7 mouse cellular contexts compared by ENCODE assay signal in genomic region chr13:90885856-90886532, GRCm38 (mm10). TPM values are rescaled to one million over a fixed set of nuclear protein-coding genes. Genes with fewer than 3 reads are reported as not detected.
DNase-seq lines count a peak whose midpoint lies in the region; ATAC-seq and TF ChIP-seq lines count a peak whose summit lies in the region.

No protein-coding gene starts in this region.

- no peak for TF ChIP-seq POLR2A in lung, adult 2 months (IDR thresholded peaks at IDR 0.05; ENCODE audit: borderline replicate concordance, extremely low read depth, low read depth, low read length)

- no peaks in the 10 kb centered on the region for H3K27me3 ChIP-seq in erythroblast, embryonic 14.5 days (ENCODE audit: control insufficient read depth)

- peak overlapping the region; percentile 51 for H3K4me3 ChIP-seq in erythroblast, embryonic 14.5 days (replicated peaks)
- no peak overlapping the region for H3K4me3 ChIP-seq in lung, adult 2 months (replicated peaks; ENCODE audit: extremely low read depth, low read depth, low read length)

- TF ChIP-seq CTCF in lung, adult 2 months (IDR thresholded peaks at IDR 0.05; ENCODE audit: insufficient read depth, low read length): no peak

- H3K36me3 ChIP-seq in erythroblast, embryonic 14.5 days (ENCODE audit: control insufficient read depth): no peaks in the 10 kb centered on the region

- H3K4me1 ChIP-seq in erythroblast, embryonic 14.5 days (ENCODE audit: control insufficient read depth): peaks cover 22% of the 10 kb centered on the region
- no peaks in the 10 kb centered on the region for H3K4me1 ChIP-seq in lung, adult 2 months (ENCODE audit: control insufficient read depth, insufficient read depth, low read length)

- DNase-seq in lung, adult 2 months: peak; percentile 8
- DNase-seq in retina, embryonic 14.5 days (ENCODE audit: low spot score): peak; percentile 5
- DNase-seq in gastrocnemius, postnatal 10 days: no peak
- no peak for DNase-seq in right cerebral cortex, postnatal 14 days

- no peaks in the 10 kb centered on the region for H3K9me3 ChIP-seq in erythroblast, embryonic 14.5 days (ENCODE audit: control insufficient read depth, low read length)

- 29% methylated on average over 13 of the region's 13 CpGs for WGBS in lung, adult 2 months

- peak; percentile 37 for ATAC-seq in common myeloid progenitor, adult 5-6 weeks (replicated peaks; ENCODE audit: low read depth, poor library complexity, severe bottlenecking)
- peak; percentile 22 to 25; a peak in 3 of 4 replicates for ATAC-seq in hematopoietic stem cell, adult 5-6 weeks (replicated peaks in 1 of 2; ENCODE audit: insufficient read depth in 1 of 2, low FRiP score in 2 of 2, low TSS enrichment in 1 of 2, low read depth in 1 of 2, poor library complexity in 2 of 2, severe bottlenecking in 2 of 2)

RNA-seq across cellular contexts. Expression of gene Atp6ap1l, which starts 19.2 kb away (rescaled TPM):
- not detected in 2 replicates for total RNA-seq in common myeloid progenitor, adult 5-6 weeks (2017)
- polyA plus RNA-seq in erythroblast, embryonic 14.5 days (2012): not detected in 2 replicates
- total RNA-seq in hematopoietic stem cell, adult 5-6 weeks (2017): not detected in 2 replicates
- polyA plus RNA-seq in lung, adult 2 months (2012; rRNA removed): not detected in 2 replicates
- total RNA-seq in gastrocnemius, postnatal 10 days (2021): not detected

RNA-seq across cellular contexts. Expression of gene Rps23, which starts 36.8 kb away (rescaled TPM):
- total RNA-seq in common myeloid progenitor, adult 5-6 weeks (2017): 1,609 and 2,545 TPM in 2 replicates
- 243 and 247 TPM in 2 replicates for polyA plus RNA-seq in erythroblast, embryonic 14.5 days (2012)
- 1,288 and 2,349 TPM in 2 replicates for total RNA-seq in hematopoietic stem cell, adult 5-6 weeks (2017)
- 175 and 177 TPM in 2 replicates for polyA plus RNA-seq in lung, adult 2 months (2012; rRNA removed)
- total RNA-seq in gastrocnemius, postnatal 10 days (2021): 100 to 1,000 TPM; 352 to 358 TPM

Comparison
In these comparisons a context has a peak if more than half of its experiments do, and no peak if none do; other contexts are left out.
1. DNase-seq: peak in lung, adult 2 months (single experiment) and retina, embryonic 14.5 days (single experiment); none in gastrocnemius, postnatal 10 days (single experiment) and right cerebral cortex, postnatal 14 days (single experiment).